Mouse (Mus musculus) bone marrow, adult 2 months (tissue): Measurements from ENCODE around the gene Atxn1. TPM values are rescaled to one million over a fixed set of nuclear protein-coding genes. Genes with fewer than 3 reads are reported as not detected.

ENCODE experiments used
- H3K27ac ChIP-seq: fragments of 200-500 bp; 2 replicates; pipeline ENCODE4 v1.5.1; 2012; ENCODE audit warnings: low read depth, mild to moderate bottlenecking, control low read depth, inconsistent platforms, low read length; ENCODE audit not compliant: control insufficient read depth, poor library complexity, insufficient read depth
- H3K4me1 ChIP-seq: fragments of 200-500 bp; 2 replicates; pipeline ENCODE4 v1.6.1; 2011; ENCODE audit warnings: low read length; ENCODE audit not compliant: control insufficient read depth, insufficient read depth
- H3K4me3 ChIP-seq: fragments of 200-500 bp; replicated peaks from 2 replicates; pipeline ENCODE3; 2011; ENCODE audit warnings: mild to moderate bottlenecking, low read depth, low read length, control low read depth; ENCODE audit not compliant: control insufficient read depth
- CTCF ChIP-seq: fragments of 200-500 bp; IDR thresholded peaks from 2 replicates; pipeline ENCODE4 v1.5.1; 2011; ENCODE audit warnings: low read length, control low read depth; ENCODE audit not compliant: control insufficient read depth, insufficient read depth
- POLR2A ChIP-seq: fragments of 200-500 bp; IDR thresholded peaks from 2 replicates; pipeline ENCODE4 v1.6.1; 2011; ENCODE audit warnings: low read depth, mild to moderate bottlenecking, control low read depth, low read length, borderline replicate concordance; ENCODE audit not compliant: control insufficient read depth
- WGBS: fragments of 180-500 bp; shearing (Covaris S2); methylation state at CpG from one replicate; pipeline ENCODE4 v1.1.7; 2018; 5-methylcytosine and 5-hydroxymethylcytosine counted together
- polyA plus RNA-seq: library from polyadenylated mRNA; stranded (reverse); fragments of >200 nt; gene quantifications from 2 replicates; pipeline ENCODE4 v1.2.4, GENCODE M21; 2011; ENCODE audit warnings: low replicate concordance; ENCODE audit not compliant: missing spikeins, insufficient read depth, insufficient read length

The Atxn1 gene
- polyA plus RNA-seq, 1 experiment: 5.8 TPM

DNA sequence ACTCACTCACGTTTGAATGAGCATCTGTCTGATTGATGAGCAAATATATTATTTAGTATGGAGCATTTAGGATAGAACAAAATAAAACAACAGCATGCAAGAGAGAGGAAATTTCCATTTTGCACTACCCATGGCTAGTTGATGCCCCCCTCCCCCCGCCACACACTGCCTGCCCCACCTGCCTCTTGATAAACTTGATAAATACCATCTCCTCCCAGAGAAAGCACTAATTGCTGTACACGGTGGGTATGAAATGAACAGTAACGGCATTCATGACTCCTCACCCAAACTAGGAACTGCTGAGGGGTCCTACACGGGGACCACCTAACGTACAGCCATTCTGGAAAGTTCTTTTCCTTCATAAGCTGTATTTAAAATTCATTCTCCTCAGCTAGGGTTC is 111.1 kb downstream of the Atxn1 start:
- H3K27ac ChIP-seq: no peak overlapping the region
- no peak for TF ChIP-seq CTCF
- no peak for TF ChIP-seq POLR2A
- WGBS: 81% methylated on average over 6 of the region's 6 CpGs

DNA sequence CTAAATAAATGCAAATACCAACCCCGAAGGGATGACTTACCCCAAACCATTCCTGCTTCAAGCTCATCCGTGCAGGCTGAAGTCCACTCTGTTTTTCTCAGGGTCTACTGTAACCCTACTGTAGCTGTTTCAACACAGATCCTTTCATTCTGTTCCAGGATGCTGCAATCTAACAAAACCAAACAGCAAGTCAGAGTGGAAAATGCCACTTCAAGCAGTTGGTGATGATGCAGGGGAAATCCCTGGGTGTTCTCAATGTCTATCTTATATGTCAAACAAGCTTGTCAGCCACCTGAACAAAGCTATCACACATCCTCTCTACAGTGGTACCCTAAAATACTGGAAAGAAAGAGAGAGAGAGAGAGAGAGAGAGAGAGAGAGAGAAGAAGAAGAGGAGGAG is 112.5 kb downstream of the Atxn1 start:
- TF ChIP-seq POLR2A (no peak), CTCF (no peak)
- WGBS: 76% methylated on average over 2 of the region's 2 CpGs
- no peak overlapping the region for H3K27ac ChIP-seq
- H3K4me1 ChIP-seq: peaks cover 2% of the 10 kb centered on the region; the same call in 1 of the 2 replicates
- H3K4me3 ChIP-seq: no peak overlapping the region

More for the DNA sequence above, 111.1 kb downstream of the Atxn1 start:
- Histone ChIP-seq H3K4me3 (no peak overlapping the region), H3K4me1 (peaks cover 2% of the 10 kb centered on the region; the same call in 1 of the 2 replicates)

DNA sequence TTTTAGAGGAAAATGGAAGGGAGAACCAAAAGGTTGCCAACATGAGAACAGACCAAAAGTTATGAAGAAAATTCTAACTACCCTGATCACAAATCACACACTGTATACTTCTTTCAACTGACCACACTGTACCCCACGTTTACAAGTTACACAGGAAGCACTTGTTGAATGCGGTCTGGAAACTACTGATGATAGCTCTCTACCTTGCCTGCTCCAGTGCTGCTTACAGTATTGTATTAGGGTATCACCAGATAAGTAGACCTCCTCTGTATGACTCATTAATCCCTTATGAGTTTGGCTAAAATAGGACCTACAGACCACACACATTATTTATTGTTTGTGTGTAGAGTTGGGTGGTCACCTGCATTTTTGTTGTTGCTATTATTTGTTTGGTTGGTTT is 113.1 kb downstream of the Atxn1 start:
- no peak overlapping the region for H3K4me3 ChIP-seq
- no peak overlapping the region for H3K27ac ChIP-seq
- TF ChIP-seq POLR2A (no peak), CTCF (no peak)
- peaks cover 2% of the 10 kb centered on the region; the same call in 1 of the 2 replicates for H3K4me1 ChIP-seq
- WGBS: 48% methylated on average over 2 of the region's 2 CpGs

DNA sequence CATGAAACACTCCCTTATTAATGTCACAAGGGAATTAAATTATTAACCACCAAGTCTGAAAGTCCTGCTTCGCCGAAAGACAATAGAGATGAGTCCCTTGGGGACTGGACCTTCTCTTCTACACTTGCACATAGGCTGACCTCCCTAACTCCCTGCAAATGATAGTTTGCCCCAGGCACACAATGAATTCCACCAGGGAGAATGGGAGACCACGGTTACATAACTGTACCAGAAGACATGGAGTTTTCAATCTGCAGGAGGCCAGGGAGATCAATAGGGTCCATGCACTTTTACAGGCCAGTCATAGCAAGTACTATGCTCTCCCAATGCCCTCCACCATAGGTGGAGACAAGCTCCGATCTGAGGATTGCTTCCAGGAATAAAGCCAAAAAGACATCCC is 113.7 kb downstream of the Atxn1 start:
- 84% methylated on average over 4 of the region's 4 CpGs for WGBS
- Histone ChIP-seq H3K27ac (no peak overlapping the region), H3K4me3 (no peak overlapping the region), H3K4me1 (peaks cover 2% of the 10 kb centered on the region; the same call in 1 of the 2 replicates)
- TF ChIP-seq CTCF (no peak), POLR2A (no peak)

DNA sequence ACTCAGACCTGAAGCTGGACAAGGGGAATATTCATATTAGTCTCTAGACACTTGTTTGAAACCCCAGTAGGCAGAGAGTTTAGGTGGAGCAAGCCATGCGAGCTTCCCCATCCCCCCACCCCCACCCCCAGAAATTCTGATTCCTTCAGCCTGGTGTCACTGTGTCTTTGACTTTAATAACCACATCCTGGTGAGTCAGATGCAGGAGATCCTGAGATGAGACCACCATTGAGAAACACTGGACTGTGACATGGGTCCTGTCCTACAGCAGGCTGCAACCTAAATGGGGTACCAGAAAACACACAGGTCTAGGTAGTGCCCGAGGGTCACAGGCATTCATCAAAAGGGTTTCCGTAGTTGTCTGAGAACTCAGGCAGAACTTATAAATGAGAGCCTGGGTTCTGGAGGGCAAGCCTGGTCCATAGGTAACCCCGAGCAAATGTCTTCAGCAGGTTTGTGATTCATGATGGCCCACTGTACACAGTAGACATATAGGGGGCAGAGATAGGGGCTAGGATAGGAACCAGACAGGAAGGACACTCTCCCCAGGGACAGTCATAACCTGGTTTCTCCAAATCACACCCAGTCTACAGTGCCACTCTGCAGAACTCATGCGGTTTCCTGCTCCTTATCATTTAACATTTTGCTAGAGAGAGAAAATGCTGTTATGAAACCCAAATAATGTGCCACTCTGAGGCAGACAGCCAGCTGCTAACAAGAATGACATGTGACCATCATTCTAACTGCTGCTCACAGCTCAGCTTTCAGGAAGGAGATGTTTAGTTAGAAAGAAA is 114.4 kb downstream of the Atxn1 start:
- no peak overlapping the region for H3K4me3 ChIP-seq
- H3K27ac ChIP-seq: no peak overlapping the region
- 26% methylated on average over 5 of the region's 5 CpGs for WGBS
- TF ChIP-seq CTCF (no peak), POLR2A (no peak)
- peaks cover 2% of the 10 kb centered on the region; the same call in 1 of the 2 replicates for H3K4me1 ChIP-seq

DNA sequence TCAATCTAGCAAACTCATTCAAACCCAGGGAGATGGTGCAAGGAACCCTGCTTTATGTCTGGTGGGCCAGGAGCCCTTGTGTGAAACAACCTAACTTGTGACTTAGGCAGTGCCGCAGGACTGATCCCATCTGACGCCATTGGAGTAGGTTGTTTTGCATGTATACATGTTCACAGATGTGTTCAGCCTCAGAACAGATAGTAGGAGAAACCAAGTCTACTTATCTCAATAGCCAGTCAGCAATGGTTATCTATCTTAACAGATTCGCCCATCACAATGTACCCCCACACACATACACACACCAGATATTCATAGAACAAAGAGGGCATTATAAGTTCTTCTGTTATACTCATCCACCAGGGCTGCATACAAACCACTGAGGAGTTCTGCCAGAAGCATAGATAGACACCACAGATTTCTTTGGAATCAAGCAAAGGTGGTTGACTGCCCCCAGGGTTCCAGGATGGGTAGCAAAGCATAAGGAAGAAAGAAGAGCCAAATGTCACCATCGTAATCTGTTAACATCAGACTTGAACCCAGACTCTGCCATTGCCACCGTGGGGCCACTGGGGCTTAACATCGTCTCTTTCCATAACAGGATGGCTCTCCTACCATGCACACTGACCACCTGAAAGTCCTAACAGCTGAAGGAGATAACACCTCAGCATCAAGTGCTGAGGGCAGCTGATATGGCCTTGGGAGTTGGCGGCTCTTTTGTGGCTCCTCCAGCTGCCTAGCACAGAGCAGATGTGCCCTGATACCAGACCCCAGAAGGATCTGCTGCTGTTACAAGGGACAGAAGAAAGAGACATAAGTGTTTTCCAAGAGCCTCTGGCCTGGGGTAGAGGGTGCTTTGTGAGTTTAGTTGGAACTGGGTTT is 115.4 kb downstream of the Atxn1 start:
- H3K27ac ChIP-seq: no peak overlapping the region
- 65% methylated on average over 7 of the region's 7 CpGs for WGBS
- H3K4me3 ChIP-seq: no peak overlapping the region
- peaks cover 2% of the 10 kb centered on the region; the same call in 1 of the 2 replicates for H3K4me1 ChIP-seq
- TF ChIP-seq CTCF: no peak

DNA sequence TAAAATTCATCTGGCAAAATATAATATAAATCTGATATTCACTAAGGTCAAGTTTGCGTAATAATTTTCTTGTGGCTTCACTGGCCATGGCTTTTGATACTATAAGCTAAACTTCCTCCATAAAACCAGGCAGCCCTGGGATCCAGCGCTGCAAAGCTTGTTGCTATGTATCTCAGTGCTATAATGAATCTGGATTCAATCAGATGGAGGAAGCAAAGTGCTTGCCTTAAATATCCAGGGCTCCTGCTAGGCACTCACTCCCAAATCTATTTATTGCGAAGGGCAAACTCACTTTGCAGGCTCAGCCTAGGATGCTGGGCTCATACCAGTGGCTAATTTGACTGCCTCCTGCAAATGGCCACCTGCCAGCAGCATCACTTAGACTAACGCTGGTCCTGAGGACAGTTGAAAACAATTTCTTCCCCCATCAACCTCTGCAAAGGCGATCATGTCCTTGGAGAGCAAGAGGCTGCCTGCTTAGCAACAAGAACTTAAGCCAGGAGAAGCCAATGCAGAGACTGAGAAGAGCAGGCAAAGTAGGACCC is 122.2 kb downstream of the Atxn1 start:
- no peaks in the 10 kb centered on the region for H3K4me1 ChIP-seq
- TF ChIP-seq POLR2A: no peak
- TF ChIP-seq CTCF: no peak
- H3K4me3 ChIP-seq: no peak overlapping the region
- H3K27ac ChIP-seq: no peak overlapping the region
- 87% methylated on average over 5 of the region's 5 CpGs for WGBS

DNA sequence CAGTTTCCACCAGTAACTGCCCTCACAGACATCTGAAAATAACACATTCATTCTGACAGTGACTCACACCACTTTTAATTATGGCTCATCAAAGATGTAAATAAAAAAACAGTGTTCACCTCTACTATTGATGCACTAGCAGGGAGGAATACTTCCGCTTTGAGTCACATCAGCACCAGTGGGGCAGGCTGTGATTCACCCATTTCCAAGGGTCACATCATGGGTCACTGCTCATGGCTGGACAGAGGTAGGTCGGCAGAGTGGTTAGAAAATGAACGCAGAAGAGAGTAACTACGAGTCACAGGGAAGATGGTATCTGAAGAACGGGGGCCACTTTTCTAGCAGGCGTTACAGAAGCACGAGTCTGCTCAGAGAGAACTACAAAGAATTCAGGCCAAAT is 124.9 kb downstream of the Atxn1 start:
- 20% methylated on average over 7 of the region's 7 CpGs for WGBS
- Histone ChIP-seq H3K27ac (no peak overlapping the region), H3K4me1 (no peaks in the 10 kb centered on the region)

More for the DNA sequence above, 124.9 kb downstream of the Atxn1 start:
- no peak overlapping the region for H3K4me3 ChIP-seq
- no peak for TF ChIP-seq CTCF
- no peak for TF ChIP-seq POLR2A
